Mouse (Mus musculus) G1E (cell line): ENCODE results near the gene Tead2.

Experiments used
- CTCF ChIP-seq: IDR thresholded peaks from 2 replicates; pipeline ENCODE4 v1.5.1; 2012; ENCODE audit warnings: low read depth, low read length, inconsistent platforms, mixed read lengths
- GATA1 ChIP-seq: IDR thresholded peaks from 2 replicates; pipeline ENCODE4 v1.6.1; 2012; ENCODE audit warnings: borderline replicate concordance, low read length, inconsistent platforms, mixed read lengths
- POLR2AphosphoS5 ChIP-seq: IDR thresholded peaks from 2 replicates; pipeline ENCODE4 v1.6.1; 2012; ENCODE audit warnings: low read depth, low read length, inconsistent platforms; ENCODE audit not compliant: insufficient replicate concordance
- TAL1 ChIP-seq: conservative IDR thresholded peaks from 2 replicates; pipeline ENCODE4 v1.6.1; 2012; ENCODE audit warnings: low read depth, low read length, inconsistent platforms, mixed read lengths

DNA sequence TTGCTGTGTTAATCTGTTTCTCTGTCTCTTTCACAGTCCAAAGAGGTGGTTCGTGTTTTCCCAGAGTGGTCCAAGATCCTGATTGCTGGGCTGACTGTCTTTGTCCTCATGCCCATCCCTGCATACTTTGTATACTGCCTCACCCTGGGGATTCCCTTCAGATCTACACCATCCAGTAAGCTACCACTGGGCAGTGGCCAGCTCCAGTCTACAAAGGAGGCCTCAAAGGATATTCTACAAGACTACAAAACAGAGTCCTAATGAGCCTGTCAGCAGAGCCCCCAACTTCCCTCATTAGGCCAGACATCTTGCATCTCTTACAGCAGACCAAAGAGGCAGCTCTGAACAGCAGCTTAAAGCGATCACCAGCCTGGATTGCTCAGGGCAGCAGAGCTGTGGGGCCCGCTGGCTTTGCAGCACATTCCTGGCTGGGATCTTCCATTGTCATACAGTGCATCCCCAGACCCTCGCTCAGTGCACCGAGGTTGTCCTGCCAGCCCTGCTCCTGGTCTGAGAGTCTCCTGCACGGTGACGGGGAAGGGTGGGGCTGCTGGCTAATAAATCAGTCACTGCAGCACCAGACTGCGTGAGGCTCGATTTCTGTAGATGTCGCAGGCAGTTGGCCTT, 57.3 kb downstream of the Tead2 start:
- TF ChIP-seq CTCF (no peak), POLR2AphosphoS5 (no peak), TAL1 (no peak), GATA1 (no peak)
